Mouse (Mus musculus) lung, postnatal 14 days (tissue): Measurements from ENCODE around the gene E130308A19Rik.

Experiments used
- DNase-seq: peaks from one replicate; pipeline ENCODE4 v3.0.0; 2021

The E130308A19Rik gene

DNA sequence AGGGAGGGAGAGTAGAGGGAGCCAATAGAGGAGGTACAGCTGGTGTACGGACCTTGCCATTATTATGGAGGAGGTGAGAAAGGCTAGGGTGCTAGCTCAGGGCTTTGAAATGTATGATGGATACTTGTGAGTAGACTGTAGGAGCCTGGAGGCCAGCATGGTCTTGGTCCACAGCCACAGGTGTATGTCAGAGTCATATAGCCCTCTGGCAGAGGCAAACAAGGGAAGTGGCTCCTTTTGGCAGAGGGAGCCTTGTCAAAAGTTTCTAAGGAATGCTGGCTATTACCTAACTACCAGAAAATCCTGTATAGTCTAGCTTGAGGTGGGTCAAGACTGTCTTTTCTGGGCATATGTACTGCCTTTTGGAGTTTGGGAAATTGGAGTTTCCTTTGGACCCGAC is 14.7 kb downstream of the E130308A19Rik start:
- DNase-seq, result no peak

DNA sequence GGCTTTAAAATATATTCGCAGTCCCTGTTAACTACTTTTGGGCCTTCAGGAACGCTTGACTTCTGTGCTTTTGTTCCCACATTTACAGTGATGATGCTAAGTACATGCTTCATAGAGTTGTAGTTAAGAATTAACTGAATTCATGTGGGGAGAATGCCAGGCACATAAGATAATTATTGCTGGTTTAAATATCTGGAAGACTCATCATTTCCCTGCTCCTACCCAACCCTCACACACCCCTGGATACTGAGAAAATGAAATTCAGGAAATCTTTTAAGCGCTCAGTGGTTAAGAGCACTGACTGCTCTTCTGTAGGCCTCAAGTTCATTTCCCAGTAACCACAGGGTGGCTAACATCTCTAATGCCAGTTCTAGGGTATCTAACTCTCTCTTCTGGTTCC is 16.0 kb downstream of the E130308A19Rik start:
- DNase-seq, result no peak

GRCm38 (mm10) chr4:59642657-59643056 is 16.6 kb downstream of the E130308A19Rik start:
- DNase-seq, result no peak

- no peak for DNase-seq
These were observed 18.4 kb downstream of the E130308A19Rik start for GRCm38 (mm10) chr4:59644431-59644830.

- DNase-seq, result no peak
These were observed 19.0 kb downstream of the E130308A19Rik start for GRCm38 (mm10) chr4:59644992-59645391.

GRCm38 (mm10) chr4:59645610-59646009 is 19.6 kb downstream of the E130308A19Rik start:
- DNase-seq, result no peak

DNA sequence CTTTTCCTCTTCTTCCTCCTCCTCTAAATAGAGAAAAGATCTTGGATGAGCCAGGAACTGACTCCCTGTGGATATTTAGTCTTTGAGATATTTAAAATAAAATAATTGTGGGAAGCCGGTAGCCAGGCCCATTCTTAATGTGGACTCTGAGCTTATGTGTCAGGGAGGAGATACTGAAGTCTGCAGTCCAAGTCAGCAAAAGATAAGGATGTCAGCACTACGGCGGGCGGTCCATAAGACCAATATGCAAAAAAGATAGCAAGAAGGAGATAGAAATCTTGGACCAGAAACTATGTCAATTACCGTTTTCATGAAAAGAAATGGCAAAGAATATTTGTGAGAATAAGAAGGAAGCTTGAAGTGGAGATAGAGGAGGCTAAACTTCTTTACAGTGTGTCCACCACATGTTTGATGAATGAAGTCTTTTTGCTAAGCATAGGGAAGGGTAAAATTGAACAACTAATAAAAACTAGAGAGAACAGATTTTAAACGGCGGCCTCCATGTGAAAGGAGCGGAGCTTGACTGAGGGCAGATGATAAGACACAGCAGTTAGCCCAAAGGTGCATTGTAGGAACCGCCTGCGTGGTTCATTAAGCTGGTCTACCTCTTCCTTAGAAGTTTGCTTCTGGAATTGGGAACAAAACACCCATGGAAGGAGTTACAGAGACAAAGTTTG is 20.1 kb downstream of the E130308A19Rik start:
- no peak for DNase-seq

DNA sequence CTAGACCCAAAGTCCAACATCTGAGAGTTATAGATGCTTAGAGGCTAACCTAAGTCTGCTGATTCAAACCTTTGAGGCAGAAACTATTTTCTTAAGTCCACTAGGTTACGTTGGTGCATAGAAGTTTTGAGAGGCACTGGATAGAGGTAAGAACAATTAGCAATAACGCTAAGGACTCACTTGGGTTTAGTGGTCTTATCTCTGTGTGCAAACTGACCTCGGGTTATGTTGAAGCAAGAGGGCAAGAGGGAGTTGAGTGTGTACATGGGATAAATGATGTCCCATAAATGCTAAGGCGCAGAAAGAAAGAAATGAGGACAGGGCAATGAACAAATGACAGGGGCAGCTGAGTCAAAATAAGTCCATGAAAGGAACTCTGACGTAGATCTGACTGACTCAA is 23.1 kb downstream of the E130308A19Rik start:
- no peak for DNase-seq

DNA sequence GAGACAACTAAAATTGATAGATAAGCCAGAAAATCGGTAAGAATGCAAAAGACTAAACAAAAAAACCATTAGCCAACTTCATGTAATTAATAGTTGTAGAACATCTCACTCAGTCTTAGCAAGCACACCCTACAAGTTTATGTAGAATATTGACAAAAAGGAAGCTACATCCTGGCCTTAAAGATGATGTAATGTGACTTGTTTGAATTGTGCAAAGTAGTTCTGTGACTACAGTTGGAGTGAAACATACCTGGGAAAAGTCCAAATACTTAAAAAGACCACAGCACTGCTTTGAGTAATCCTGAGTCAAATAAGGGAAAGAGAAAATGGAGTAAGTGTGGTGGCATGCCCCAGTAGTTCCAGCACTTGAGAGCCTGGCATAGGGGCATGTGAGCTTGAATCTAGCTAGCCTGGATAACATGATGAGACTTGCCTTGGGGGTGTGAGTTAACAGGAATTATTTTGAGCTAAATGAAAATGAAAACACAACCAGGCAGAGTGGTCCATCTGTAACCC is 26.2 kb downstream of the E130308A19Rik start:
- no peak for DNase-seq

GRCm38 (mm10) chr4:59656061-59656642 is 30.1 kb downstream of the E130308A19Rik start:
- DNase-seq, result no peak

DNA sequence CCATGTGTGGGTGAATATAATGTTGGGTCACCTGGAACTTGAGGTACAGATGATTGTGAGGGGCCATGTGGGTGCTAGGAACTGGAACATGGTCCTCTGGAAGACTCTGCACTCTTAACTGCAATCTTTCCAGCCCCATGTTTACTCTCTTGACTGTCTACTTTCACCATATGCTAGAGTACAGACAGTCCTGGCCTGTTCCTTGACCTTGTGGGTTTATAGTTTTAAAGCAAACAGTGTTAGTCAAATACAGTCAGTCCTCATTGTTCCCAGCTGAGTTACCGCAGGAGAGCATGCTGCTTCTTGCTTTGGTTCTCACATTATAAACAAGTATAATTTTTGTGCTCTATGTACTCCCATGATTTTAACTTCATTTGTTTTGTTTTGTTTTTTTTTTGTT is 36.2 kb downstream of the E130308A19Rik start:
- no peak for DNase-seq

- DNase-seq, result no peak
These were observed 37.4 kb downstream of the E130308A19Rik start for GRCm38 (mm10) chr4:59663451-59663850.

- no peak for DNase-seq
These were observed 40.7 kb downstream of the E130308A19Rik start for GRCm38 (mm10) chr4:59666550-59667317.

DNA sequence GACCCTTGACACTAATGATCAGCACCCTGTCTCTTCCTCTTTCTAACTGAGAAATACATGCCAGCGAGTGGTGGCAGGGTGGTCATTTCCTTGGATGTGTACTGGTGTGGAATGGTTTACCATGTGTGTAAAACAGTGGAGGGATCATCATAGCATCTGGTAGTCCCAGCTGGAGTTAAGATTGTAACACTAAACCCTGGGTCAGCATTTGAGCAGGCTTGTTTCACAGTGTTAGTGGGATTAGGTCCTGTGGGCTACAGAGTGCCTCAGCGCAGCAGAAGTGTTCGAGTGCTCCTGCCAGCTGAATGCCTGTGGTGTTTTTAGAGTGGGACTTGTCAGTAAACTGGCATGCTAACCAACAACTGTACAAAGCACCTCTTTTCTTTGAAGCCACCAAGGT is 42.0 kb downstream of the E130308A19Rik start:
- no peak for DNase-seq

DNA sequence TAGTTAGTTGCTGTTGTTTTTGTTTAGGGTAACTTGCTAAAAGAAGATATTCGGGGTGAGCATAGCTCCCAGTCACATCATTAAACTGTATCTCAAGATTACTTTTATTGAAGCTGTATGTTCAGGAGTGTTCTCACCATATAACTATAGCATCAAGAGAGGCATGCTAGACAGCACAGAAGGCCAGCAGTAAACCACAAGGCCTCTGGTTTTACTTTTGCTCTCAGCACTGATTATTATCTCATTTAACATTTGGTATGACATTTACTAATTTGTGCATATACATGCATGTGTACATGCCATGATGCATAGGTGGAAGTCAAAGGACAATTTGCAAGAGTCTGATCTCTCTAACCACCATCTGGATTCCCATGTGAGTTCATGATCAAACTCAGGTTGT is 43.1 kb downstream of the E130308A19Rik start:
- no peak for DNase-seq

DNA sequence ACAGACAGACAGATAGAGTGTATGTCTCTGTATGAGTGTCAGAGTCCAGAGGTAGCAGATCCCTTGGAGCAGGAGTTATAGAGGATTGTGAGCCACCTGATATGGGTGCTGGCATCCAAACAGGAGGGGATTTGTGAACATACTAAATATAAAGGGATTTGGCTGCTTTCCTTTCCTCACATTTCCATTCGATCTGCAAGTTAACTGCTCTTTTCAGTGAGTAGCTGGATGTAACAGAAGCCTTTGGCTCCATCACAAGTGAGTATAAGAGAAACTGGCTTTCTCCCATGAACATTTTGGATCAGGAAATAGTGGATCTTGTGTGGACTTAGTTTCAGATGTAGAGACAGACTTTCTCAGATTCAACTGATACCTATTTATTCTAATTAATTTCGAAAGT is 44.0 kb downstream of the E130308A19Rik start:
- DNase-seq, result no peak

DNA sequence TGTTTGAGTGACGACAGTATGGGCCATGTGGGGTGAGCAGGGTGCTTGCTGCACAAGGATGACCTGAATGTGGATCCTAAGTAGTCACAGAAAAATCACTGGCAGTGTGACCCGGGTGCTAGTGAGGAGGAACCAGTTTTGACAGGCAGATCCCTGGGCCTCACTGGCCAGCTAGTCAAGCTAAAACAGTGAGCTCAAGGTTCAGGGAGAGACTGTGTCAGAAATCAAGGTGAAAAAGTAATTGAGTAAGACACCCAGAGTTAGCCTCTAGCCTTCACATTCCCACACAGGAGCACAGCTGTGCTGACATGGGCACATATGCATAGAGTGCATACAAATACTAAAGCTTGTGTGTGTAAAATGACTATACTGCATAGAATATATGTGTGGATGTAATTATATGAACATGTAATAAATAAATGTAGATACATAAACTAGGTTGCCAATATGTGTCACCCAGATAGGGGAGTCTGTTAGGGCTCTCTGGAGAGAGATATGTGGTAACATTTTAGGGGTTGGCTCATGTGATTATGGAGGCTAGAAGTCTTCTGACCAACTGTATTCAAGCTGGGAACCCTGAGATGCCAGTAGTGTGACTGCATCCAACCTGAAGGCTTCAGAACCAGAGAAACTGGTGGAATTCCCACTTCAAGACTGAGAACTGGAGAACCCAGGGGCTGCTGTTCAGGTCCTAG is 47.6 kb downstream of the E130308A19Rik start:
- DNase-seq, result no peak

DNA sequence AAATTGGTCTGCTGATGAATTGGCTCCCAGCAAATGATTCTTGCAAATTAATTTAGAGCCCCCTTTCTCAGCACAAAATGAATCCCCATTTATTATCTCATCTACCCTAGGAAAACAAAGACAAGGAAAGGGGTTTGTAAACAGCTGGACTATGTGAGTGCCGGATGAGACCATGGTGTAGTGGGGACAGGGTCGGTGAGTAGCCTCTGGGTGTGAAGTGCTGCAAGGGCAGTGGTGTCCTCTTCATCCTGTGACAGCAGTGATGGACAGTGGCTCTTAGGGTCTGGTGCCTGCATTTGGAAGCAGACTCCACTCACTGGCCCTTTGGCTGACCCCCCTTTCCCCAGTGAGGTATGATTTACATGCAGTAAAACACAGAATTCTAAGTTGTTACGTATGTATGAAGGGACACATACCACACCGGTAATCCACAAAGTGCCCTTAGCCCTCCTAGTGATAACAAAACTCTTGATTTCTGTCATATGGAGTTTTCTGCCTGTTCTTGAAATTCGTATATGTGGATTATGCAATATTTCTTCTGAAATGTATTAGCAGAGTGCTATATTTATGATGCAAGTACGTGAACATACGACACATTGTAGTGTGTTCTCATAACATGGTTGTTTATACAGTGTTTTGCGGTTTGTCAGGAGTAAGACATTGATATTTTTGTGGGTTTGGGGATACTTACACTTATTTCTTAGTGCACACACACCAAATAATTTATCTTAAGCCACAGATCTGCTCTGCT is 49.1 kb downstream of the E130308A19Rik start:
- DNase-seq, result no peak

DNA sequence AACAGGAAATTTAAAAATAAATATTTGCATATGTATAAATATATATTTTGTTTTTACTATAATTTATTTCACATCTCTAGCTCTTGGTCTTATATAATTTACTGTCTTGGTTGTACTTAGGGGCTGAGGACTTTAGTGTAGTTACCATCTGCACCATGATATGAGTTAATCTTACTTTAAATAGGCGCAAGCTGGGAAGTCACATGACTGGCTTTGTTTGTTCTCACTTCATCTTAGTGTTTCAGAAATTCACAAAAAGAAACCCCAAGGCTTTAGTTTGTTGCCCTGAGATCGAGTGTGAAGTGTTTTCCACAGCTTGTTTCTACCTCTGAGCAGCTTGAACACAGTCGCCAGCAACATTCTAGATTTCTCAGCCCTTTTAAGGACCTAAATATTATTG is 49.7 kb downstream of the E130308A19Rik start:
- no peak for DNase-seq

- no peak for DNase-seq
These were observed 55.4 kb downstream of the E130308A19Rik start for GRCm38 (mm10) chr4:59681383-59681782.

GRCm38 (mm10) chr4:59682491-59682890 is 56.5 kb downstream of the E130308A19Rik start:
- no peak for DNase-seq

- DNase-seq, result no peak
These were observed 56.9 kb downstream of the E130308A19Rik start for GRCm38 (mm10) chr4:59682950-59683349.

- DNase-seq, result no peak
These were observed 58.3 kb downstream of the E130308A19Rik start for GRCm38 (mm10) chr4:59684306-59684705.
